Mouse (Mus musculus): Measurements from ENCODE around the gene Mcrip2. TPM values are rescaled to one million over a fixed set of nuclear protein-coding genes. Genes with fewer than 3 reads are reported as not detected.
A peak's percentile ranks its signal among the peaks of the same experiment; 100 is the strongest.

Gene Mcrip2
- total and polyA plus RNA-seq, 2 experiments from 2014 or later = 202 to 357 TPM

- no peak for ATAC-seq (ENCODE audit: insufficient read depth, low read depth)
Measured at GRCm38 (mm10) chr17:25825311-25825710, 43.3 kb downstream of the Mcrip2 start.

DNA sequence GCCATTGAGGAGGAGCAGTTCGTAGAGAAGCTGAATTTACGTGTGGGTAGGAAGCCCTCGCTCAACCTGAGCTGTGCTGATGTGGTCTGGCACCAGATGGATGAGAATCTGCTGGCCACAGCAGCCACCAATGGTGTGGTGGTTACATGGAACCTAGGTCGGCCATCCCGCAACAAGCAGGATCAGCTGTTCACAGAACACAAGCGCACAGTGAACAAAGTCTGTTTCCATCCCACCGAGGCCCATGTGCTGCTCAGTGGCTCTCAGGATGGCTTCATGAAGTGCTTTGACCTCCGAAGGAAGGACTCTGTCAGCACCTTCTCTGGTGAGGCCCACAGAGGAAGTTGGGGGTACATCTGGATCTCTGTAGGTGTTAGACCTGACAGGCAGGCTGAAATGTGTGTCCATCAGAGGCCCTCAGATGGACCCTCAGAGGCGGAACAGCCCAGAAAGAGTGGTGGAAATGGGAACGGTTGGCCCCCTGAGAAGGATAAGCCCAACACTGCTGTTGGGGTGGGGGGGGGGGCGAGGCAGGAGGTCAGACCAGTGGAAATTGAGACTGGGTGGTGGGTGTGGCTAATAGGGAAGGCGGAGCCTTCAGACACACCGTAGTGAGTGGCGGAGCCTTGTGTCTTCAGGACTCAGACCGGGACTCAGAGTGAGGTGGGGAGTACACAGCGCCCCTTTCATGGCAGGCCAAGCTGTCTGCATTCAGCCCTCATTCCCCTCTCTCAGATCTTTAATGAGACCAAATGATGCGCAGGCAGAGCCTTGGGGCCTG lies 44.0 kb downstream of the Mcrip2 start:
- DNase-seq (ENCODE audit: low spot score) (no peak), ATAC-seq (ENCODE audit: insufficient read depth, low read depth) (no peak)
- TF ChIP-seq EP300 (IDR thresholded peaks at IDR 0.05; ENCODE audit: low read depth) = no peak
- no peak for TF ChIP-seq CTCF (IDR thresholded peaks at IDR 0.05; ENCODE audit: low read depth)
- H3K36me3 ChIP-seq (replicated peaks; ENCODE audit: control insufficient read depth, insufficient read depth, low read length) = peaks cover 17% of the 10 kb centered on the region
- peak overlapping the region; percentile 69; the same call in 1 of the 2 replicates for H3K4me3 ChIP-seq (ENCODE audit: low read depth, low read length)
- WGBS = 67% methylated on average over 17 of the region's 17 CpGs
- H3K4me2 ChIP-seq (ENCODE audit: low read depth, low read length) = peak overlapping the region; percentile 77
- H3K9me3 ChIP-seq (replicated peaks; ENCODE audit: control insufficient read depth, low read length) = no peaks in the 10 kb centered on the region
- no peak overlapping the region for H3K9ac ChIP-seq (replicated peaks; ENCODE audit: low read depth, low read length)
- no peak overlapping the region for H3K27ac ChIP-seq (ENCODE audit: low read depth)
- H3K27me3 ChIP-seq (ENCODE audit: control insufficient read depth, insufficient read depth, low read length) = peaks cover 16% of the 10 kb centered on the region
- H3K4me1 ChIP-seq (ENCODE audit: control insufficient read depth, insufficient read depth) = peaks cover 20% of the 10 kb centered on the region

More at GRCm38 (mm10) chr17:25825311-25825710, 43.3 kb downstream of the Mcrip2 start:
- no peak for DNase-seq (ENCODE audit: low spot score)
- H3K4me1 ChIP-seq (ENCODE audit: control insufficient read depth, insufficient read depth) = peaks cover 23% of the 10 kb centered on the region
- H3K27ac ChIP-seq (ENCODE audit: low read depth) = no peak overlapping the region
- no peak overlapping the region for H3K9ac ChIP-seq (replicated peaks; ENCODE audit: low read depth, low read length)
- H3K4me2 ChIP-seq (ENCODE audit: low read depth, low read length) = no peak overlapping the region
- H3K36me3 ChIP-seq (replicated peaks; ENCODE audit: control insufficient read depth, insufficient read depth, low read length) = peaks cover 20% of the 10 kb centered on the region
- peaks cover 8% of the 10 kb centered on the region for H3K27me3 ChIP-seq (ENCODE audit: control insufficient read depth, insufficient read depth, low read length)
- no peak overlapping the region for H3K4me3 ChIP-seq (ENCODE audit: low read depth, low read length)
- WGBS = 88% methylated on average over 6 of the region's 6 CpGs
- H3K9me3 ChIP-seq (replicated peaks; ENCODE audit: control insufficient read depth, low read length) = no peaks in the 10 kb centered on the region
- TF ChIP-seq CTCF (IDR thresholded peaks at IDR 0.05; ENCODE audit: low read depth) = no peak
- no peak for TF ChIP-seq EP300 (IDR thresholded peaks at IDR 0.05; ENCODE audit: low read depth)

GRCm38 (mm10) chr17:25823452-25823851 lies 45.1 kb downstream of the Mcrip2 start, which contains the start of gene Wdr24:
TSS of gene Wdr24 (plus strand) at chr17:25823627.
- peak within 1 kb of the TSS; percentile 59 for H3K9ac ChIP-seq (replicated peaks; ENCODE audit: low read depth, low read length)
- peaks cover 13% of the 10 kb centered on the region for H3K4me1 ChIP-seq (ENCODE audit: control insufficient read depth, insufficient read depth)
- H3K4me2 ChIP-seq (ENCODE audit: low read depth, low read length) = peak within 1 kb of the TSS; percentile 77
- under 1% methylated on average over 18 of the region's 18 CpGs for WGBS
- TF ChIP-seq CTCF (IDR thresholded peaks at IDR 0.05; ENCODE audit: low read depth) = no peak
- TF ChIP-seq EP300 (IDR thresholded peaks at IDR 0.05; ENCODE audit: low read depth) = no peak
- DNase-seq (ENCODE audit: low spot score) (peak; percentile 89), ATAC-seq (ENCODE audit: insufficient read depth, low read depth) (peak; percentile 80)
- H3K36me3 ChIP-seq (replicated peaks; ENCODE audit: control insufficient read depth, insufficient read depth, low read length) = peaks cover 17% of the 10 kb centered on the region
- H3K27ac ChIP-seq (ENCODE audit: low read depth) = peak within 1 kb of the TSS; percentile 30; the same call in 1 of the 2 replicates
- no peaks in the 10 kb centered on the region for H3K9me3 ChIP-seq (replicated peaks; ENCODE audit: control insufficient read depth, low read length)
- peaks cover 25% of the 10 kb centered on the region for H3K27me3 ChIP-seq (ENCODE audit: control insufficient read depth, insufficient read depth, low read length)
- peak within 1 kb of the TSS; percentile 69 for H3K4me3 ChIP-seq (ENCODE audit: low read depth, low read length)

GRCm38 (mm10) chr17:25818851-25819780 lies 49.4 kb downstream of the Mcrip2 start:
- H3K9ac ChIP-seq (replicated peaks; ENCODE audit: low read depth, low read length) = no peak overlapping the region
- H3K4me3 ChIP-seq (ENCODE audit: low read depth, low read length) = no peak overlapping the region
- H3K27ac ChIP-seq (ENCODE audit: low read depth) = no peak overlapping the region
- H3K4me1 ChIP-seq (ENCODE audit: control insufficient read depth, insufficient read depth) = peaks cover 4% of the 10 kb centered on the region
- WGBS = 6% methylated on average over 46 of the region's 46 CpGs
- TF ChIP-seq EP300 (IDR thresholded peaks at IDR 0.05; ENCODE audit: low read depth) (no peak), CTCF (IDR thresholded peaks at IDR 0.05; ENCODE audit: low read depth) (no peak)
- no peaks in the 10 kb centered on the region for H3K9me3 ChIP-seq (replicated peaks; ENCODE audit: control insufficient read depth, low read length)
- no peak for DNase-seq (ENCODE audit: low spot score)
- H3K27me3 ChIP-seq (ENCODE audit: control insufficient read depth, insufficient read depth, low read length) = peaks cover 45% of the 10 kb centered on the region
- H3K36me3 ChIP-seq (replicated peaks; ENCODE audit: control insufficient read depth, insufficient read depth, low read length) = no peaks in the 10 kb centered on the region
- no peak for ATAC-seq (ENCODE audit: insufficient read depth, low read depth)
- no peak overlapping the region for H3K4me2 ChIP-seq (ENCODE audit: low read depth, low read length)

GRCm38 (mm10) chr17:25817662-25818061 lies 50.9 kb downstream of the Mcrip2 start:
- peaks cover 54% of the 10 kb centered on the region for H3K27me3 ChIP-seq (ENCODE audit: control insufficient read depth, insufficient read depth, low read length)
- ATAC-seq (ENCODE audit: insufficient read depth, low read depth) = no peak

More at GRCm38 (mm10) chr17:25817662-25818061, 50.9 kb downstream of the Mcrip2 start:
- no peak for DNase-seq (ENCODE audit: low spot score)
- Histone ChIP-seq H3K27ac (ENCODE audit: low read depth) (no peak overlapping the region), H3K4me1 (ENCODE audit: control insufficient read depth, insufficient read depth) (no peaks in the 10 kb centered on the region), H3K36me3 (replicated peaks; ENCODE audit: control insufficient read depth, insufficient read depth, low read length) (no peaks in the 10 kb centered on the region), H3K4me3 (ENCODE audit: low read depth, low read length) (no peak overlapping the region), H3K9ac (replicated peaks; ENCODE audit: low read depth, low read length) (no peak overlapping the region), H3K9me3 (replicated peaks; ENCODE audit: control insufficient read depth, low read length) (no peaks in the 10 kb centered on the region), H3K4me2 (ENCODE audit: low read depth, low read length) (no peak overlapping the region)
- WGBS = 71% methylated on average over 11 of the region's 11 CpGs
- no peak for TF ChIP-seq CTCF (IDR thresholded peaks at IDR 0.05; ENCODE audit: low read depth)
- no peak for TF ChIP-seq EP300 (IDR thresholded peaks at IDR 0.05; ENCODE audit: low read depth)

Small RNA genes within 50 kb of the gene (microRNA-seq; reads per million reads assigned to microRNA genes)
- gene Mir3082 = 0.89 reads per million

Other genes with a start within 250 kb of the Mcrip2 start
- not detected in 2 replicates for gene Gng13, start 151.6 kb downstream of the Mcrip2 start, total RNA-seq (2014; rRNA removed; ENCODE audit: low replicate concordance)
- 3.2 and 6.6 TPM in 2 replicates for gene Gng13, start 151.6 kb downstream of the Mcrip2 start, polyA plus RNA-seq (2015; fragmentation: Nextera tagmentation; extraction: Ambion mirVana)
- 9.1 and 10.8 TPM in 2 replicates for gene Chtf18, start 141.3 kb downstream of the Mcrip2 start, total RNA-seq (2014; rRNA removed; ENCODE audit: low replicate concordance)
- 3.9 and 4.1 TPM in 2 replicates for gene Chtf18, start 141.3 kb downstream of the Mcrip2 start, polyA plus RNA-seq (2015; fragmentation: Nextera tagmentation; extraction: Ambion mirVana)
- 3.2 and 4.9 TPM in 2 replicates for gene Rpusd1, start 141.1 kb downstream of the Mcrip2 start, total RNA-seq (2014; rRNA removed; ENCODE audit: low replicate concordance)
- 9.3 and 9.5 TPM in 2 replicates for gene Rpusd1, start 141.1 kb downstream of the Mcrip2 start, polyA plus RNA-seq (2015; fragmentation: Nextera tagmentation; extraction: Ambion mirVana)
- gene Mslnl, start 132.7 kb downstream of the Mcrip2 start, total RNA-seq (2014; rRNA removed; ENCODE audit: low replicate concordance) = not detected in 2 replicates
- not detected in 2 replicates for gene Mslnl, start 132.7 kb downstream of the Mcrip2 start, polyA plus RNA-seq (2015; fragmentation: Nextera tagmentation; extraction: Ambion mirVana)
- gene Msln, start 114.4 kb downstream of the Mcrip2 start, total RNA-seq (2014; rRNA removed; ENCODE audit: low replicate concordance) = 45.4 and 83.3 TPM in 2 replicates
- 58.5 and 60.3 TPM in 2 replicates for gene Msln, start 114.4 kb downstream of the Mcrip2 start, polyA plus RNA-seq (2015; fragmentation: Nextera tagmentation; extraction: Ambion mirVana)
- gene Narfl, start 95.0 kb downstream of the Mcrip2 start, total RNA-seq (2014; rRNA removed; ENCODE audit: low replicate concordance) = 36.8 and 86.7 TPM in 2 replicates
- 45.1 and 47.7 TPM in 2 replicates for gene Narfl, start 95.0 kb downstream of the Mcrip2 start, polyA plus RNA-seq (2015; fragmentation: Nextera tagmentation; extraction: Ambion mirVana)
- 50.3 and 59.4 TPM in 2 replicates for gene Haghl, start 83.1 kb downstream of the Mcrip2 start, total RNA-seq (2014; rRNA removed; ENCODE audit: low replicate concordance)
- gene Haghl, start 83.1 kb downstream of the Mcrip2 start, polyA plus RNA-seq (2015; fragmentation: Nextera tagmentation; extraction: Ambion mirVana) = 46.1 and 47.7 TPM in 2 replicates
- not detected in 2 replicates for gene Ccdc78, start 82.2 kb downstream of the Mcrip2 start, total RNA-seq (2014; rRNA removed; ENCODE audit: low replicate concordance)
- gene Ccdc78, start 82.2 kb downstream of the Mcrip2 start, polyA plus RNA-seq (2015; fragmentation: Nextera tagmentation; extraction: Ambion mirVana) = 0.12 and 0.55 TPM in 2 replicates
- gene Fam173a, start 75.9 kb downstream of the Mcrip2 start, total RNA-seq (2014; rRNA removed; ENCODE audit: low replicate concordance) = 32.0 and 32.5 TPM in 2 replicates
- 55.6 and 63.1 TPM in 2 replicates for gene Fam173a, start 75.9 kb downstream of the Mcrip2 start, polyA plus RNA-seq (2015; fragmentation: Nextera tagmentation; extraction: Ambion mirVana)
- not detected in 2 replicates for gene AC134908.4, start 73.1 kb downstream of the Mcrip2 start, total RNA-seq (2014; rRNA removed; ENCODE audit: low replicate concordance)
- gene AC134908.4, start 73.1 kb downstream of the Mcrip2 start, polyA plus RNA-seq (2015; fragmentation: Nextera tagmentation; extraction: Ambion mirVana) = 0.66 TPM in 1 of 2 replicates, not detected in the other
- 38.5 and 75.3 TPM in 2 replicates for gene Metrn, start 71.6 kb downstream of the Mcrip2 start, total RNA-seq (2014; rRNA removed; ENCODE audit: low replicate concordance)
- 18.2 and 21.0 TPM in 2 replicates for gene Metrn, start 71.6 kb downstream of the Mcrip2 start, polyA plus RNA-seq (2015; fragmentation: Nextera tagmentation; extraction: Ambion mirVana)
- gene Fbxl16, start 59.7 kb downstream of the Mcrip2 start, total RNA-seq (2014; rRNA removed; ENCODE audit: low replicate concordance) = 2.1 TPM in 1 of 2 replicates, not detected in the other
- 0.25 and 0.48 TPM in 2 replicates for gene Fbxl16, start 59.7 kb downstream of the Mcrip2 start, polyA plus RNA-seq (2015; fragmentation: Nextera tagmentation; extraction: Ambion mirVana)
- gene Wdr24, start 45.1 kb downstream of the Mcrip2 start, total RNA-seq (2014; rRNA removed; ENCODE audit: low replicate concordance) = 13.3 and 20.8 TPM in 2 replicates
- gene Wdr24, start 45.1 kb downstream of the Mcrip2 start, polyA plus RNA-seq (2015; fragmentation: Nextera tagmentation; extraction: Ambion mirVana) = 9.6 and 10.5 TPM in 2 replicates
- gene Jmjd8, start 39.9 kb downstream of the Mcrip2 start, total RNA-seq (2014; rRNA removed; ENCODE audit: low replicate concordance) = 32.2 and 34.6 TPM in 2 replicates
- gene Jmjd8, start 39.9 kb downstream of the Mcrip2 start, polyA plus RNA-seq (2015; fragmentation: Nextera tagmentation; extraction: Ambion mirVana) = 26.1 and 26.2 TPM in 2 replicates
- gene Stub1, start 35.4 kb downstream of the Mcrip2 start, total RNA-seq (2014; rRNA removed; ENCODE audit: low replicate concordance) = 115 and 154 TPM in 2 replicates
- gene Stub1, start 35.4 kb downstream of the Mcrip2 start, polyA plus RNA-seq (2015; fragmentation: Nextera tagmentation; extraction: Ambion mirVana) = 212 and 219 TPM in 2 replicates
- gene Rhbdl1, start 31.5 kb downstream of the Mcrip2 start, total RNA-seq (2014; rRNA removed; ENCODE audit: low replicate concordance) = 1.7 and 2.3 TPM in 2 replicates
- gene Rhbdl1, start 31.5 kb downstream of the Mcrip2 start, polyA plus RNA-seq (2015; fragmentation: Nextera tagmentation; extraction: Ambion mirVana) = 1.7 and 2.2 TPM in 2 replicates
- 3.8 TPM in 1 of 2 replicates, not detected in the other for gene Gm20683, start 27.0 kb downstream of the Mcrip2 start, total RNA-seq (2014; rRNA removed; ENCODE audit: low replicate concordance)
- 1.5 and 1.8 TPM in 2 replicates for gene Gm20683, start 27.0 kb downstream of the Mcrip2 start, polyA plus RNA-seq (2015; fragmentation: Nextera tagmentation; extraction: Ambion mirVana)
- gene Rhot2, start 23.9 kb downstream of the Mcrip2 start, total RNA-seq (2014; rRNA removed; ENCODE audit: low replicate concordance) = 88.2 and 116 TPM in 2 replicates
- 27.1 and 27.5 TPM in 2 replicates for gene Rhot2, start 23.9 kb downstream of the Mcrip2 start, polyA plus RNA-seq (2015; fragmentation: Nextera tagmentation; extraction: Ambion mirVana)
- gene Wdr90, start 7.3 kb downstream of the Mcrip2 start, total RNA-seq (2014; rRNA removed; ENCODE audit: low replicate concordance) = 19.3 and 36.7 TPM in 2 replicates
- 3.1 and 4.2 TPM in 2 replicates for gene Wdr90, start 7.3 kb downstream of the Mcrip2 start, polyA plus RNA-seq (2015; fragmentation: Nextera tagmentation; extraction: Ambion mirVana)
- gene Mettl26, start 6.3 kb upstream of the Mcrip2 start, total RNA-seq (2014; rRNA removed; ENCODE audit: low replicate concordance) = 23.1 and 28.1 TPM in 2 replicates
- gene Mettl26, start 6.3 kb upstream of the Mcrip2 start, polyA plus RNA-seq (2015; fragmentation: Nextera tagmentation; extraction: Ambion mirVana) = 27.8 and 28.0 TPM in 2 replicates
- not detected in 2 replicates for gene Wfikkn1, start 12.1 kb upstream of the Mcrip2 start, total RNA-seq (2014; rRNA removed; ENCODE audit: low replicate concordance)
- 0.07 and 0.11 TPM in 2 replicates for gene Wfikkn1, start 12.1 kb upstream of the Mcrip2 start, polyA plus RNA-seq (2015; fragmentation: Nextera tagmentation; extraction: Ambion mirVana)
- gene Rab40c, start 51.0 kb upstream of the Mcrip2 start, total RNA-seq (2014; rRNA removed; ENCODE audit: low replicate concordance) = 11.4 and 22.5 TPM in 2 replicates
- 10.3 and 10.4 TPM in 2 replicates for gene Rab40c, start 51.0 kb upstream of the Mcrip2 start, polyA plus RNA-seq (2015; fragmentation: Nextera tagmentation; extraction: Ambion mirVana)
- gene Pigq, start 76.2 kb upstream of the Mcrip2 start, total RNA-seq (2014; rRNA removed; ENCODE audit: low replicate concordance) = 67.9 and 88.0 TPM in 2 replicates
- 46.4 and 47.2 TPM in 2 replicates for gene Pigq, start 76.2 kb upstream of the Mcrip2 start, polyA plus RNA-seq (2015; fragmentation: Nextera tagmentation; extraction: Ambion mirVana)
- not detected in 2 replicates for gene Nhlrc4, start 76.2 kb upstream of the Mcrip2 start, total RNA-seq (2014; rRNA removed; ENCODE audit: low replicate concordance)
- 0.19 TPM in 1 of 2 replicates, not detected in the other for gene Nhlrc4, start 76.2 kb upstream of the Mcrip2 start, polyA plus RNA-seq (2015; fragmentation: Nextera tagmentation; extraction: Ambion mirVana)
- not detected in 2 replicates for gene A930017K11Rik, start 83.8 kb upstream of the Mcrip2 start, total RNA-seq (2014; rRNA removed; ENCODE audit: low replicate concordance)
- gene A930017K11Rik, start 83.8 kb upstream of the Mcrip2 start, polyA plus RNA-seq (2015; fragmentation: Nextera tagmentation; extraction: Ambion mirVana) = not detected in 2 replicates
- gene Capn15, start 117.0 kb upstream of the Mcrip2 start, total RNA-seq (2014; rRNA removed; ENCODE audit: low replicate concordance) = 6.0 and 8.7 TPM in 2 replicates
- 7.0 and 7.4 TPM in 2 replicates for gene Capn15, start 117.0 kb upstream of the Mcrip2 start, polyA plus RNA-seq (2015; fragmentation: Nextera tagmentation; extraction: Ambion mirVana)
- 7.9 and 12.4 TPM in 2 replicates for gene Rab11fip3, start 200.8 kb upstream of the Mcrip2 start, total RNA-seq (2014; rRNA removed; ENCODE audit: low replicate concordance)
- 6.1 and 8.7 TPM in 2 replicates for gene Rab11fip3, start 200.8 kb upstream of the Mcrip2 start, polyA plus RNA-seq (2015; fragmentation: Nextera tagmentation; extraction: Ambion mirVana)
- gene Decr2, start 221.6 kb upstream of the Mcrip2 start, total RNA-seq (2014; rRNA removed; ENCODE audit: low replicate concordance) = 35.3 and 44.6 TPM in 2 replicates
- gene Decr2, start 221.6 kb upstream of the Mcrip2 start, polyA plus RNA-seq (2015; fragmentation: Nextera tagmentation; extraction: Ambion mirVana) = 35.3 and 36.6 TPM in 2 replicates
- gene Nme4, start 226.8 kb upstream of the Mcrip2 start, total RNA-seq (2014; rRNA removed; ENCODE audit: low replicate concordance) = 28.5 and 60.6 TPM in 2 replicates
- 26.5 and 27.5 TPM in 2 replicates for gene Nme4, start 226.8 kb upstream of the Mcrip2 start, polyA plus RNA-seq (2015; fragmentation: Nextera tagmentation; extraction: Ambion mirVana)
- gene Tmem8, start 244.5 kb upstream of the Mcrip2 start, total RNA-seq (2014; rRNA removed; ENCODE audit: low replicate concordance) = 2.1 and 2.5 TPM in 2 replicates
- 0.51 and 0.69 TPM in 2 replicates for gene Tmem8, start 244.5 kb upstream of the Mcrip2 start, polyA plus RNA-seq (2015; fragmentation: Nextera tagmentation; extraction: Ambion mirVana)

Data from heart, postnatal 0 days (tissue).